Mouse (Mus musculus) CH12.LX (cell line): ENCODE measurements around the gene Aldh5a1. TPM values are rescaled to one million over a fixed set of nuclear protein-coding genes. Genes with fewer than 3 reads are reported as not detected.
"Not testable (repeated sequence)": the region's sequence is repeated elsewhere in the genome, so short reads cannot be mapped to it uniquely, and the experiment has no call there.

Source experiments
- DNase-seq: peaks from one replicate; pipeline ENCODE4 v3.0.0-alpha.2; 2013; ENCODE audit errors: extremely low read depth
- H3K27ac ChIP-seq: 2 replicates; pipeline ENCODE4 v1.5.1; 2012; ENCODE audit warnings: low read depth, mild to moderate bottlenecking, control low read depth, moderate library complexity; ENCODE audit not compliant: insufficient read depth
- H3K27me3 ChIP-seq: replicated peaks from 2 replicates; pipeline ENCODE3; 2012; ENCODE audit warnings: inconsistent platforms
- H3K36me3 ChIP-seq, 2 experiments: replicated peaks in 1 of 2; 2 replicates each; pipeline versions ENCODE3 to v1.6.1; 2012; ENCODE audit warnings: inconsistent platforms in 1 of 2, low read length in 1 of 2, mild to moderate bottlenecking in 1 of 2, mixed read lengths in 1 of 2, moderate library complexity in 1 of 2; ENCODE audit not compliant: control insufficient read depth in 1 of 2, insufficient read depth in 1 of 2
- H3K4me1 ChIP-seq, 2 experiments: 2 replicates each; pipeline ENCODE4 v1.6.1; 2012; ENCODE audit warnings: inconsistent platforms in 1 of 2, moderate library complexity in 1 of 2; ENCODE audit not compliant: insufficient read depth in 2 of 2, control insufficient read depth in 1 of 2
- H3K4me2 ChIP-seq: 2 replicates; pipeline ENCODE4 v1.6.1; 2012; ENCODE audit warnings: low read depth, mild to moderate bottlenecking, control low read depth; ENCODE audit not compliant: poor library complexity, insufficient read depth, severe bottlenecking
- H3K4me3 ChIP-seq, 3 experiments: fragments of 150-350 bp in 1 of 3; sonication (generic) in 1 of 3; replicated peaks in 1 of 3; 2 replicates each; pipeline versions ENCODE3 to v1.5.1; 2011 to 2012; ENCODE audit warnings: low read depth in 2 of 3, low read length in 2 of 3, mild to moderate bottlenecking in 2 of 3, moderate library complexity in 2 of 3, control low read depth in 1 of 3, improper control_type of control experiment in 1 of 3, inconsistent platforms in 1 of 3, mixed read lengths in 1 of 3; ENCODE audit not compliant: poor library complexity in 1 of 3
- H3K79me2 ChIP-seq: replicated peaks from 2 replicates; pipeline ENCODE4 v1.6.1; 2012; ENCODE audit warnings: mild to moderate bottlenecking, moderate library complexity; ENCODE audit not compliant: control insufficient read depth, poor library complexity, insufficient read depth, severe bottlenecking; ENCODE audit errors: extremely low read depth
- H3K9ac ChIP-seq: 2 replicates; pipeline ENCODE4 v1.6.1; 2012; ENCODE audit warnings: low read depth, mild to moderate bottlenecking, control low read depth, moderate library complexity; ENCODE audit not compliant: insufficient read depth
- H3K9me3 ChIP-seq: replicated peaks from 2 replicates; pipeline ENCODE3; 2012; ENCODE audit warnings: low read length, inconsistent platforms, mixed read lengths
- BHLHE40 ChIP-seq: IDR thresholded peaks from 2 replicates; pipeline ENCODE4 v1.6.1; 2011; ENCODE audit warnings: mild to moderate bottlenecking, low read depth, low read length, improper control_type of control experiment
- CHD1 ChIP-seq: IDR thresholded peaks from 2 replicates; pipeline ENCODE4 v1.6.1; 2012; ENCODE audit warnings: low read depth, low read length, improper control_type of control experiment, inconsistent platforms
- CHD2 ChIP-seq: IDR thresholded peaks from 2 replicates; pipeline ENCODE4 v1.6.1; 2011; ENCODE audit warnings: low read length, improper control_type of control experiment
- CTCF ChIP-seq, 2 experiments: IDR thresholded peaks in 1 of 2; conservative IDR thresholded peaks in 1 of 2; 2 replicates each; pipeline ENCODE4 v1.5.1; 2011 to 2012; ENCODE audit warnings: low read depth in 2 of 2, low read length in 2 of 2, improper control_type of control experiment in 1 of 2, inconsistent platforms in 1 of 2, mild to moderate bottlenecking in 1 of 2, moderate library complexity in 1 of 2
- ELF1 ChIP-seq: IDR thresholded peaks from 2 replicates; pipeline ENCODE4 v1.6.1; 2014; ENCODE audit warnings: low read depth, mild to moderate bottlenecking, inconsistent platforms, low read length, improper control_type of control experiment
- JUN ChIP-seq: IDR thresholded peaks from 2 replicates; pipeline ENCODE4 v1.6.1; 2011; ENCODE audit warnings: low read depth, mild to moderate bottlenecking, low read length, improper control_type of control experiment, moderate library complexity; ENCODE audit not compliant: insufficient read depth
- JUND ChIP-seq: conservative IDR thresholded peaks from 2 replicates; pipeline ENCODE4 v1.6.1; 2011; ENCODE audit warnings: low read depth, low read length, improper control_type of control experiment
- KAT2A ChIP-seq: IDR thresholded peaks from 2 replicates; pipeline ENCODE4 v1.6.1; 2012; ENCODE audit warnings: low read length, improper control_type of control experiment, inconsistent platforms; ENCODE audit not compliant: insufficient replicate concordance
- MAX ChIP-seq: IDR thresholded peaks from 2 replicates; pipeline ENCODE4 v1.6.1; 2011; ENCODE audit warnings: low read length, improper control_type of control experiment
- MAZ ChIP-seq: IDR thresholded peaks from 2 replicates; pipeline ENCODE4 v1.6.1; 2012; ENCODE audit warnings: low read depth, mild to moderate bottlenecking, inconsistent platforms, low read length, improper control_type of control experiment, moderate library complexity
- MEF2A ChIP-seq: IDR thresholded peaks from 2 replicates; pipeline ENCODE4 v1.6.1; 2014; ENCODE audit warnings: low read depth, mild to moderate bottlenecking, inconsistent platforms, low read length, improper control_type of control experiment, borderline replicate concordance
- MYC ChIP-seq: IDR thresholded peaks from 2 replicates; pipeline ENCODE4 v1.6.1; 2011; ENCODE audit warnings: low read depth, mild to moderate bottlenecking, improper control_type of control experiment, low read length
- NELFE ChIP-seq: IDR thresholded peaks from 2 replicates; pipeline ENCODE4 v1.6.1; 2011; ENCODE audit warnings: low read depth, low read length, improper control_type of control experiment
- NRF1 ChIP-seq: IDR thresholded peaks from 2 replicates; pipeline ENCODE4 v1.6.1; 2014; ENCODE audit warnings: low read depth, mild to moderate bottlenecking, inconsistent platforms, low read length, improper control_type of control experiment, moderate library complexity
- PAX5 ChIP-seq: IDR thresholded peaks from 2 replicates; pipeline ENCODE4 v1.6.1; 2012; ENCODE audit warnings: low read length, inconsistent platforms, mixed read lengths
- POLR2A ChIP-seq: IDR thresholded peaks from 2 replicates; pipeline ENCODE4 v1.6.1; 2011; ENCODE audit warnings: low read depth, mild to moderate bottlenecking, improper control_type of control experiment, low read length
- POLR2AphosphoS2 ChIP-seq: IDR thresholded peaks from 2 replicates; pipeline ENCODE4 v1.6.1; 2011; ENCODE audit warnings: low read depth, low read length, improper control_type of control experiment
- RAD21 ChIP-seq: IDR thresholded peaks from 2 replicates; pipeline ENCODE4 v1.6.1; 2011; ENCODE audit warnings: low read depth, mild to moderate bottlenecking, low read length, improper control_type of control experiment, moderate library complexity
- SIN3A ChIP-seq: IDR thresholded peaks from 2 replicates; pipeline ENCODE4 v1.6.1; 2012; ENCODE audit warnings: low read length, improper control_type of control experiment, inconsistent platforms
- TCF12 ChIP-seq: IDR thresholded peaks from 2 replicates; pipeline ENCODE4 v1.6.1; 2014; ENCODE audit warnings: low read depth, mild to moderate bottlenecking, inconsistent platforms, low read length, improper control_type of control experiment
- USF2 ChIP-seq: conservative IDR thresholded peaks from 2 replicates; pipeline ENCODE4 v1.6.1; 2011; ENCODE audit warnings: low read depth, low read length, improper control_type of control experiment
- ZC3H11A ChIP-seq: IDR thresholded peaks from 2 replicates; pipeline ENCODE4 v1.6.1; 2012; ENCODE audit warnings: low read depth, mild to moderate bottlenecking, inconsistent platforms, low read length, improper control_type of control experiment
- ZMIZ1 ChIP-seq: IDR thresholded peaks from 2 replicates; pipeline ENCODE4 v1.6.1; 2012; ENCODE audit warnings: low read depth, mild to moderate bottlenecking, inconsistent platforms, low read length, improper control_type of control experiment
- ZNF384 ChIP-seq: IDR thresholded peaks from 2 replicates; pipeline ENCODE4 v1.6.1; 2012; ENCODE audit warnings: low read depth, low read length, improper control_type of control experiment, inconsistent platforms
- dilution Hi-C: fragments of 300-500 bp; cut with MboI; formaldehyde crosslinking; loops from 2 replicates; pipeline ENCODE4 v1.14.3; 2020; ENCODE audit warnings: low sequenced_read_pairs; ENCODE audit not compliant: extremely low pct_unique_long_range_greater_than_20kb, extremely low pct_ligation_motif_present
- in situ Hi-C: fragments of 300-500 bp; cut with MboI; formaldehyde crosslinking; loops from 3 replicates; pipeline ENCODE4 v1.14.3; 2019; ENCODE audit warnings: low sequenced_read_pairs, low pct_ligation_motif_present, low pct_unique_long_range_greater_than_20kb, mixed read lengths
- polyA plus RNA-seq: library from polyadenylated mRNA; unstranded; fragments of >175 nt; gene quantifications from 2 replicates; pipeline ENCODE4 v1.2.1, GENCODE M21; 2012; ENCODE audit warnings: low read depth; ENCODE audit not compliant: insufficient read length
- total RNA-seq, 2 experiments: library from RNA; depleted of rRNA; stranded (reverse); fragments of 300-350 nt in 1 of 2; fragments of >200 nt in 1 of 2; gene quantifications; 2 replicates each; pipeline ENCODE4 v1.2.3; 2012 to 2014

The Aldh5a1 gene
- total and polyA plus RNA-seq, 3 experiments, result 0.36 to 2.4 (median 1.3) TPM

DNA sequence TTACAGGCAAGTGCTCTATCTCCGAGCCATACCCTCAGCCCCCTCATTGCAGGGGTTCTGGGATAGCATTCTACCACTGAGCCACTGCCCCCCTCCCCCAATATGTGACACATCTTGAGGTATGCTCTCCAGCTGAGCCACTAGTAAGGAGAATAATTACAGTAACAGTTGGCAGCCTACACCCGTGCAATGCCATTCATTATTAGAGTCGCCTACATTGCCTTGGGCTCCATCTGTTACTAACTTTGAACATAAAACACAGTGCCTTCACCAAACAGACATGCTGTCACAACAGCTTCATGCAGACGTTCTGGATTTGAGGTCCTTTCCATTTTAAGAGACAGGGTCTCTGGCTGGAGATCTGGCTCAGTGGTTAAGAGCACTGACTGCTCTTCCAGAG, 38.9 kb upstream of the Aldh5a1 start:
- H3K36me3 ChIP-seq, result no peaks in the 10 kb centered on the region
- H3K4me2 ChIP-seq, result no peak overlapping the region
- DNase-seq, result no peak
- dilution Hi-C loops, result no loop called here
- TF ChIP-seq ZC3H11A, result no peak
- no peak for TF ChIP-seq MYC
- TF ChIP-seq POLR2AphosphoS2, result no peak
- no peak for TF ChIP-seq RAD21
- no peak for TF ChIP-seq MAX
- no peak for TF ChIP-seq MAZ
- no peak for TF ChIP-seq CTCF (conservative IDR thresholded peaks at IDR 0.05 in 1 of 2, IDR thresholded peaks at IDR 0.05 in 1 of 2; ENCODE audit: low read depth in 2 of 2, low read length in 2 of 2)
- no peak for TF ChIP-seq NRF1
- no peak for TF ChIP-seq JUN
- TF ChIP-seq USF2, result no peak
- TF ChIP-seq KAT2A, result no peak
- TF ChIP-seq POLR2A, result no peak
- TF ChIP-seq, all 38 proteins: peak for 0
- Histone ChIP-seq H3K9me3 (no peaks in the 10 kb centered on the region), H3K27me3 (no peaks in the 10 kb centered on the region), H3K4me3 (no peak overlapping the region), H3K4me1 (no peaks in the 10 kb centered on the region), H3K9ac (no peak overlapping the region), H3K79me2 (no peaks in the 10 kb centered on the region), H3K27ac (no peak overlapping the region)
- in situ Hi-C loops, result loop anchor here (25.0 kb wide), 1 partner anchor 489 kb away; no protein-coding TSS in a partner anchor

DNA sequence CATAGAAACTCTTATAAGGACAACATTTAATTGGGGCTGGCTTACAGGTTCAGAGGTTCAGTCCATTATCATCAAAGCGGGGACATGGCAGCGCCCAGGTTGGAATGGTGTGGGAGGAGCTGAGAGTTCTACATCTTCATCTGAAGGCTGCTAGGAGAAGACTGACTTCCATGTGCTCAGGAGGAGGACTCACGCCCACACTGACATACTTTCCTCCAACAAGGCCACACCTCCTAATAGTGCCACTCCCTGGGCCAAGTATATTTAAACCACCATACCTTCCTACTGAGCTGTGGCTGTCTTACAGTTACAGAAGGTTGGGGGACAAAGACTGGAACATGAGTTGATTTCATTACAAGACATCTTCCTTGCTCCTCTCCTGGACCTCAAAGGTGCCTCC, 34.3 kb upstream of the Aldh5a1 start:
- dilution Hi-C loops, result not testable (repeated sequence)

DNA sequence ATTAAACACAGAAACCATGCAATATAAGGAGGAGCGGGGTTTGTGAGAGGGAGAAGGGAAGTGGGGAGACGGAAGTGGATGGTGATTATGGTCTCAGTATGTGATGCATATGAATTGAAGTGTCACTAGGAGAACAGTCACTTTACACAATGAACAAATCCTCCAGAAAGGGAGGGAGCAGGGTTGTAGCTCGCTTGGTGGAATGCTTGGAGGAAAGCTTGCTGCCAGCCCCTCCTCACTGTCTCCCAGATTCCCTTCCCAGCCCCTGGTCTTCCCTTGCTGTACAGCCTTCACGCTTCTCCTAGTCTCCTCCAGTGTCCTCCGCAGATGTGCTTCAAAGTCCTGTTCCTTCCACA, 28.4 kb upstream of the Aldh5a1 start:
- no peak for DNase-seq
- Histone ChIP-seq H3K27me3 (peaks cover 3% of the 10 kb centered on the region), H3K79me2 (no peaks in the 10 kb centered on the region), H3K4me1 (peaks cover 5 to 27% of the 10 kb centered on the region in 2 experiments), H3K4me2 (peak overlapping the region; percentile 82; the same call in 1 of the 2 replicates), H3K9me3 (no peaks in the 10 kb centered on the region), H3K36me3 (no peaks in the 10 kb centered on the region), H3K27ac (no peak overlapping the region), H3K4me3 (peak overlapping the region; percentile 4 to 51 (median 27)), H3K9ac (peak overlapping the region; percentile 46)
- no peak for TF ChIP-seq TCF12
- no peak for TF ChIP-seq MEF2A
- no peak for TF ChIP-seq BHLHE40
- TF ChIP-seq POLR2AphosphoS2, result no peak
- no peak for TF ChIP-seq SIN3A
- TF ChIP-seq ELF1, result no peak
- TF ChIP-seq NELFE, result no peak
- TF ChIP-seq ZMIZ1, result no peak
- no peak for TF ChIP-seq CHD2
- no peak for TF ChIP-seq CHD1
- TF ChIP-seq PAX5, result no peak
- TF ChIP-seq JUND, result no peak
- TF ChIP-seq ZNF384, result no peak
- in situ Hi-C loops (no loop called here), dilution Hi-C loops (no loop called here)

More for the DNA sequence above, 34.3 kb upstream of the Aldh5a1 start:
- H3K4me1 ChIP-seq, H3K9ac ChIP-seq, H3K4me2 ChIP-seq, in situ Hi-C loops, DNase-seq, H3K4me3 ChIP-seq, H3K9me3 ChIP-seq, H3K79me2 ChIP-seq, H3K27me3 ChIP-seq, H3K27ac ChIP-seq, H3K36me3 ChIP-seq: not testable (repeated sequence)
